Mouse (Mus musculus) MEL (cell line): ENCODE results near the gene Krt78. TPM values are rescaled to one million over a fixed set of nuclear protein-coding genes. Genes with fewer than 3 reads are reported as not detected.

Experiments used
- DNase-seq: peaks from one replicate; pipeline ENCODE4 v3.0.0; 2011; ENCODE audit warnings: low read depth, low spot score
- H3K27ac ChIP-seq: 2 replicates; pipeline ENCODE4 v1.5.1; 2012; ENCODE audit warnings: low read depth, mild to moderate bottlenecking, control low read depth, low read length, moderate library complexity; ENCODE audit not compliant: control insufficient read depth
- H3K27me3 ChIP-seq, 2 experiments: fragments of 150-350 bp in 1 of 2; sonication (generic) in 1 of 2; 2 replicates each; pipeline ENCODE4 v1.6.1; 2012; ENCODE audit warnings: low read length in 2 of 2, mild to moderate bottlenecking in 2 of 2, improper control_type of control experiment in 1 of 2, moderate library complexity in 1 of 2; ENCODE audit not compliant: insufficient read depth in 2 of 2, control insufficient read depth in 1 of 2
- H3K36me3 ChIP-seq, 2 experiments: 2 replicates each; pipeline ENCODE4 v1.6.1; 2012 to 2014; ENCODE audit warnings: low read length in 2 of 2, improper control_type of control experiment in 1 of 2, inconsistent platforms in 1 of 2, mild to moderate bottlenecking in 1 of 2; ENCODE audit not compliant: insufficient read depth in 2 of 2, control insufficient read depth in 1 of 2
- H3K4me1 ChIP-seq, 2 experiments: fragments of 150-350 bp in 1 of 2; sonication (generic) in 1 of 2; 2 replicates each; pipeline ENCODE4 v1.6.1; 2012; ENCODE audit warnings: low read length in 2 of 2, improper control_type of control experiment in 1 of 2, mild to moderate bottlenecking in 1 of 2; ENCODE audit not compliant: insufficient read depth in 2 of 2, control insufficient read depth in 1 of 2
- H3K4me3 ChIP-seq, 2 experiments: fragments of 150-350 bp in 1 of 2; sonication (generic) in 1 of 2; 2 replicates each; pipeline ENCODE4 v1.5.1; 2012; ENCODE audit warnings: low read depth in 2 of 2, low read length in 2 of 2, mild to moderate bottlenecking in 2 of 2, moderate library complexity in 2 of 2, control low read depth in 1 of 2, improper control_type of control experiment in 1 of 2; ENCODE audit not compliant: control insufficient read depth in 1 of 2, insufficient read depth in 1 of 2
- H3K79me2 ChIP-seq: 2 replicates; pipeline ENCODE4 v1.6.1; 2012; ENCODE audit warnings: mild to moderate bottlenecking, low read length, moderate library complexity; ENCODE audit not compliant: control insufficient read depth, poor library complexity, insufficient read depth
- H3K9ac ChIP-seq: 2 replicates; pipeline ENCODE4 v1.6.1; 2012; ENCODE audit warnings: low read depth, mild to moderate bottlenecking, control low read depth, low read length, moderate library complexity; ENCODE audit not compliant: control insufficient read depth, poor library complexity, severe bottlenecking
- H3K9me3 ChIP-seq: fragments of 150-350 bp; sonication (generic); replicated peaks from 2 replicates; pipeline ENCODE4 v1.6.1; 2012; ENCODE audit warnings: mild to moderate bottlenecking, low read length, improper control_type of control experiment, moderate library complexity; ENCODE audit not compliant: insufficient read depth
- CTCF ChIP-seq, 3 experiments: IDR thresholded peaks in 2 of 3; conservative IDR thresholded peaks in 1 of 3; 2 replicates each; pipeline ENCODE4 v1.5.1; 2011 to 2012; ENCODE audit warnings: low read length in 3 of 3, low read depth in 2 of 3, mild to moderate bottlenecking in 2 of 3, improper control_type of control experiment in 1 of 3, inconsistent platforms in 1 of 3, mixed read lengths in 1 of 3, moderate library complexity in 1 of 3; ENCODE audit not compliant: control insufficient read depth in 1 of 3, insufficient read depth in 1 of 3, poor library complexity in 1 of 3, severe bottlenecking in 1 of 3
- E2F4 ChIP-seq: IDR thresholded peaks from 2 replicates; pipeline ENCODE4 v1.6.1; 2011; ENCODE audit warnings: low read depth, low read length, improper control_type of control experiment, borderline replicate concordance
- ELF1 ChIP-seq: IDR thresholded peaks from 2 replicates; pipeline ENCODE4 v1.6.1; 2014; ENCODE audit warnings: low read depth, mild to moderate bottlenecking, inconsistent platforms, low read length, improper control_type of control experiment, moderate library complexity
- EP300 ChIP-seq, 2 experiments: IDR thresholded peaks; 2 replicates each; pipeline ENCODE4 v1.6.1; 2011; ENCODE audit warnings: improper control_type of control experiment in 2 of 2, low read length in 2 of 2, low read depth in 1 of 2, mild to moderate bottlenecking in 1 of 2
- ETS1 ChIP-seq: IDR thresholded peaks from 2 replicates; pipeline ENCODE4 v1.6.1; 2012; ENCODE audit warnings: low read depth, mild to moderate bottlenecking, inconsistent platforms, low read length, improper control_type of control experiment, moderate library complexity
- GABPA ChIP-seq: IDR thresholded peaks from 2 replicates; pipeline ENCODE4 v1.6.1; 2012; ENCODE audit warnings: low read depth, mild to moderate bottlenecking, inconsistent platforms, low read length, improper control_type of control experiment, moderate library complexity
- GATA1 ChIP-seq: IDR thresholded peaks from 2 replicates; pipeline ENCODE4 v1.6.1; 2011; ENCODE audit warnings: low read depth, low read length, improper control_type of control experiment
- JUND ChIP-seq: IDR thresholded peaks from 2 replicates; pipeline ENCODE4 v1.6.1; 2011; ENCODE audit warnings: low read depth, mild to moderate bottlenecking, improper control_type of control experiment, low read length
- MAZ ChIP-seq: IDR thresholded peaks from 2 replicates; pipeline ENCODE4 v1.6.1; 2012; ENCODE audit warnings: low read depth, mild to moderate bottlenecking, inconsistent platforms, low read length, improper control_type of control experiment
- MXI1 ChIP-seq: IDR thresholded peaks from 2 replicates; pipeline ENCODE4 v1.6.1; 2011; ENCODE audit warnings: mild to moderate bottlenecking, low read depth, low read length, improper control_type of control experiment
- POLR2A ChIP-seq, 2 experiments: IDR thresholded peaks; 2 replicates each; pipeline ENCODE4 v1.6.1; 2011 to 2012; ENCODE audit warnings: low read length in 2 of 2, mild to moderate bottlenecking in 2 of 2, control low read depth in 1 of 2, improper control_type of control experiment in 1 of 2, low read depth in 1 of 2, moderate library complexity in 1 of 2; ENCODE audit not compliant: control insufficient read depth in 1 of 2, insufficient read depth in 1 of 2, poor library complexity in 1 of 2
- POLR2AphosphoS2 ChIP-seq: IDR thresholded peaks from 2 replicates; pipeline ENCODE4 v1.6.1; 2011; ENCODE audit warnings: low read length, improper control_type of control experiment
- POLR2AphosphoS5 ChIP-seq: IDR thresholded peaks from 2 replicates; pipeline ENCODE4 v1.6.1; 2012; ENCODE audit warnings: low read depth, borderline replicate concordance, mild to moderate bottlenecking, inconsistent platforms, low read length, moderate library complexity, mixed read lengths
- SIN3A ChIP-seq: IDR thresholded peaks from 2 replicates; pipeline ENCODE4 v1.6.1; 2012; ENCODE audit warnings: low read length, improper control_type of control experiment, inconsistent platforms
- SMC3 ChIP-seq: IDR thresholded peaks from 2 replicates; pipeline ENCODE4 v1.6.1; 2011; ENCODE audit warnings: low read depth, low read length, improper control_type of control experiment
- TAL1 ChIP-seq: IDR thresholded peaks from 2 replicates; pipeline ENCODE4 v1.6.1; 2012; ENCODE audit warnings: mild to moderate bottlenecking, inconsistent platforms, low read length, moderate library complexity, mixed read lengths
- TCF12 ChIP-seq: IDR thresholded peaks from 2 replicates; pipeline ENCODE4 v1.6.1; 2014; ENCODE audit warnings: low read depth, mild to moderate bottlenecking, inconsistent platforms, low read length, improper control_type of control experiment, moderate library complexity
- ZC3H11A ChIP-seq: IDR thresholded peaks from 2 replicates; pipeline ENCODE4 v1.6.1; 2012; ENCODE audit warnings: low read depth, mild to moderate bottlenecking, inconsistent platforms, low read length, improper control_type of control experiment
- ZKSCAN1 ChIP-seq: IDR thresholded peaks from 2 replicates; pipeline ENCODE4 v1.6.1; 2012; ENCODE audit warnings: low read depth, mild to moderate bottlenecking, inconsistent platforms, low read length, improper control_type of control experiment, moderate library complexity
- ZMIZ1 ChIP-seq: IDR thresholded peaks from 2 replicates; pipeline ENCODE4 v1.6.1; 2012; ENCODE audit warnings: low read depth, mild to moderate bottlenecking, inconsistent platforms, low read length, improper control_type of control experiment, moderate library complexity
- polyA plus RNA-seq, 2 experiments: library from polyadenylated mRNA; stranded (reverse) in 1 of 2; unstranded in 1 of 2; fragments of >175 nt in 1 of 2; fragments of >200 nt in 1 of 2; gene quantifications; 2 replicates each; pipeline versions ENCODE4 v1.2.1 to v1.2.4; 2012; ENCODE audit warnings: low replicate concordance in 2 of 2, low read depth in 1 of 2; ENCODE audit not compliant: insufficient read length in 2 of 2, insufficient read depth in 1 of 2, missing spikeins in 1 of 2
- total RNA-seq: library from RNA; depleted of rRNA; stranded (reverse); fragments of 300-350 nt; gene quantifications from 2 replicates; pipeline ENCODE4 v1.2.3, GENCODE M21; 2012

Gene Krt78
- total and polyA plus RNA-seq, 3 experiments, result 0.08 to 0.17 TPM; not detected in 1

GRCm38 (mm10) chr15:101994365-101994764 is 40.3 kb upstream of the Krt78 start:
- H3K9me3 ChIP-seq, result no peaks in the 10 kb centered on the region
- no peak overlapping the region for H3K4me3 ChIP-seq
- no peak overlapping the region for H3K27ac ChIP-seq

GRCm38 (mm10) chr15:101990946-101991345 is 36.9 kb upstream of the Krt78 start:
- Histone ChIP-seq H3K9ac (no peak overlapping the region), H3K9me3 (no peaks in the 10 kb centered on the region), H3K27ac (no peak overlapping the region), H3K4me3 (no peak overlapping the region), H3K79me2 (no peaks in the 10 kb centered on the region), H3K27me3 (no peaks in the 10 kb centered on the region), H3K36me3 (peaks cover 0 to 36% of the 10 kb centered on the region in 2 experiments; a peak in 2 of 4 replicates), H3K4me1 (peaks cover 17 to 52% of the 10 kb centered on the region in 2 experiments)
- no peak for DNase-seq
- TF ChIP-seq EP300 (IDR thresholded peaks at IDR 0.05; ENCODE audit: low read depth in 1 of 2, low read length in 2 of 2) (peak in 1 of 2 experiments; percentile 34; a peak in 1 of 4 replicates), ZC3H11A (no peak), E2F4 (no peak), ETS1 (0 out of 2 replicates have a peak, but pooled peaks have one; percentile 23)

More at GRCm38 (mm10) chr15:101994365-101994764, 40.3 kb upstream of the Krt78 start:
- H3K79me2 ChIP-seq, result no peaks in the 10 kb centered on the region
- peaks cover 17 to 53% of the 10 kb centered on the region in 2 experiments for H3K4me1 ChIP-seq
- DNase-seq, result no peak
- H3K36me3 ChIP-seq, result peaks cover 0 to 40% of the 10 kb centered on the region in 2 experiments; a peak in 2 of 4 replicates
- TF ChIP-seq JUND (no peak), EP300 (IDR thresholded peaks at IDR 0.05; ENCODE audit: low read depth in 1 of 2, low read length in 2 of 2) (peak in 1 of 2 experiments; percentile 27; a peak in 1 of 4 replicates), ZMIZ1 (no peak), SIN3A (no peak), SMC3 (no peak), GATA1 (0 out of 2 replicates have a peak, but pooled peaks have one; percentile 28), GABPA (no peak)
- H3K27me3 ChIP-seq, result no peaks in the 10 kb centered on the region
- H3K9ac ChIP-seq, result no peak overlapping the region

- H3K4me1 ChIP-seq, result peaks cover 3 to 35% of the 10 kb centered on the region in 2 experiments; a peak in 3 of 4 replicates
- no peak for DNase-seq
- H3K27ac ChIP-seq, result no peak overlapping the region
- H3K9ac ChIP-seq, result no peak overlapping the region
- H3K4me3 ChIP-seq, result no peak overlapping the region
- no peaks in the 10 kb centered on the region for H3K27me3 ChIP-seq
- peaks cover 0 to 17% of the 10 kb centered on the region in 2 experiments; a peak in 2 of 4 replicates for H3K36me3 ChIP-seq
- no peaks in the 10 kb centered on the region for H3K9me3 ChIP-seq
- TF ChIP-seq POLR2A (IDR thresholded peaks at IDR 0.05; ENCODE audit: control insufficient read depth in 1 of 2, insufficient read depth in 1 of 2, low read depth in 1 of 2, low read length in 2 of 2, poor library complexity in 1 of 2) (no peak), GABPA (no peak), TAL1 (no peak), ELF1 (no peak), MXI1 (no peak), MAZ (no peak), TCF12 (no peak), ZC3H11A (0 out of 2 replicates have a peak, but pooled peaks have one; percentile 8), ZMIZ1 (no peak), SMC3 (peak; percentile 19; the same call in 1 of the 2 replicates), GATA1 (no peak), CTCF (IDR thresholded peaks at IDR 0.05 in 2 of 3, conservative IDR thresholded peaks at IDR 0.05 in 1 of 3; ENCODE audit: control insufficient read depth in 1 of 3, insufficient read depth in 1 of 3, low read depth in 2 of 3, low read length in 3 of 3, poor library complexity in 1 of 3, severe bottlenecking in 1 of 3) (peak; percentile 46 to 59 (median 57)), POLR2AphosphoS5 (no peak), POLR2AphosphoS2 (no peak), ZKSCAN1 (no peak)
- H3K79me2 ChIP-seq, result no peaks in the 10 kb centered on the region
These were observed 34.6 kb upstream of the Krt78 start for GRCm38 (mm10) chr15:101988714-101989113.
